Mouse (Mus musculus): ENCODE measurements around the gene Prkag1.

Prkag1 gene

DNA sequence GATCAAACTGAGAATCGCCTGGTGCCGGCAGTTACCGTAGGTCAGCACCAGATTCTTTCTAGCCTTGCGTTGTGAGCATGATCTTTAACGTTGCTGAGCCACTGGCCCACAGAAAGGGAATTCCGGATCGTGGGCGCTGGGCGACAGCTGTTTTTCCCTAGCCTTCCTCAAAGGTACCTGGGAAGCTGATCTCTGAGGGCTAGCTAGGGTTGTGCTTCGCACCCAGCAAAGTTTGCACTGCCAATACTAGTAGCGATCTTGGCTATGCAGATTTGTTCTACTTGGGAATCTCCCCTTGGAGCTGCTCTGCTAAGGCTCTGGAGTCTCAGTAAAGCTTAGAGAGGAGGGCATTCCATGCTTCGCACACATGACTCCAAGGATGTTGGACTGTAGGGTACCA, 40.1 kb downstream of the Prkag1 start:
- DNase-seq: no peak

DNA sequence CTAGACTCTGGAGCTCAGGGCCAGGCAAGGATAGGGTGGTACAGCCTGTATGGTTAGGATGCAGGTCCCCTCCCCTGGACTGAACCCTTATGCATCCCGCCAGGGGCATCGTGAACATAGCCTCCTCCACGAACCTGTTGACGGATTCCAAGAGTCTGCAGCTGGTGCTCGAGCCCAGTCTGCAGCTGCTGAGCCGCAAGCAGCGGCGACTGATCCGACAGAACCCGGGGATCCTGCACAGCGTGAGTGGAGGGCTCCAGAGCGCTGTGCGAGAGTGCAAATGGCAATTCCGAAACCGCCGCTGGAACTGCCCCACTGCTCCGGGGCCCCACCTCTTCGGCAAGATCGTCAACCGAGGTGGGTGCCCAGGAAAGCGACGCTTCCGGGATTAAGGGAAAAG, 40.6 kb downstream of the Prkag1 start:
- no peak for DNase-seq

DNA sequence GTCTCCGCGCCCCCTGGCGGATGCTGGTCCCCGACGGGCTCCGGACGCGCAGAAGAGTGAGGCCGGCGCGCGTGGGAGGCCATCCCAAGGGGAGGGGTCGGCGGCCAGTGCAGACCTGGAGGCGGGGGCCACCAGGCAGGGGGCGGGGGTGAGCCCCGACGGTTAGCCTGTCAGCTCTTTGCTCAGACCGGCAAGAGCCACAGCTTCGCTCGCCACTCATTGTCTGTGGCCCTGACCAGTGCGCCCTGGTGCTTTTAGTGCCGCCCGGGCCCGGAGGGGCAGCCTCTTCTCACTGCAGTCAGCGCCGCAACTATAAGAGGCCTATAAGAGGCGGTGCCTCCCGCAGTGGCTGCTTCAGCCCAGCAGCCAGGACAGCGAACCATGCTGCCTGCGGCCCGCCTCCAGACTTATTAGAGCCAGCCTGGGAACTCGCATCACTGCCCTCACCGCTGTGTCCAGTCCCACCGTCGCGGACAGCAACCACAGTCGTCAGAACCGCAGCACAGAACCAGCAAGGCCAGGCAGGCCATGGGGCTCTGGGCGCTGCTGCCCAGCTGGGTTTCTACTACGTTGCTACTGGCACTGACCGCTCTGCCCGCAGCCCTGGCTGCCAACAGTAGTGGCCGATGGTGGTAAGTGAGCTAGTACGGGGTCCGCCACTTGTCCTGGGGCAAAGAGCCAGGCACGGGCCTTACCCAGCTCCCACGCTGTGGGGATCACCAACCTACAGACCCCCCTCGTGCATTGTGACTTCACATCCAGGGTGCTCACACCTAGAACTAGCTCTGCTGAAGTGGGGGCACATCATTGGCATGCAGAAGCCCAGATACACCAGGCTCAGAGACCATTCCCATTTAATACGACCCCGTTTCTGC, 41.4 kb downstream of the Prkag1 start, which contains the start of gene Wnt1:
TSS of gene Wnt1 (plus strand) at position 197 of the 875 bp plus-strand sequence.
- no peak for DNase-seq

DNA sequence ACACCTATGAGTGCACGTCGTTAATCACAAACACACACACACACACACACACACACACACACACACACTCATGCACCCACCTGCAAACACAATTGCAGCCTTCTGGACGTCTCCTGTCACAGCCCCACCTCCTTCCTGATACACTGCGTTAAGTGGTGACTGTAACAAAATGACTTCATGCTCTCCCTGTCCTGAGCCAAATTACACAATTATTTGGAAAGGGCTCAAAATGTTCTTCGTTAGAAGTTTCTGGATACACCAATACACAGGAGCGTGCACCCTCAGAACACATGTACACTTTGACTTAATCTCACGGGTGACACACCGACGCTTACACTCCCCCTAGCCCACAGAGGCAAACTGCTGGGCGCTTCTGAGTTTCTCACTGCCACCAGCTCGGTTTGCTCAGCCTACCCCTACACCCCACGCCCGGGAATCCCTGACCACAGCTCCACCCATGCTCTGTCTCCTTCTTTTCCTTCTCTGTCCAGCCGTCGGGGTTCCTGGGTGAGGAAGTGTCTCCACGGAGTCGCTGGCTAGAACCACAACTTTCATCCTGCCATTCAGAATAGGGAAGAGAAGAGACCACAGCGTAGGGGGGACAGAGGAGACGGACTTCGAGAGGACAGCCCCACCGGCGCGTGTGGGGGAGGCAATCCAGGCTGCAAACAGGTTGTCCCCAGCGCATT, 42.2 kb downstream of the Prkag1 start:
- no peak for DNase-seq

DNA sequence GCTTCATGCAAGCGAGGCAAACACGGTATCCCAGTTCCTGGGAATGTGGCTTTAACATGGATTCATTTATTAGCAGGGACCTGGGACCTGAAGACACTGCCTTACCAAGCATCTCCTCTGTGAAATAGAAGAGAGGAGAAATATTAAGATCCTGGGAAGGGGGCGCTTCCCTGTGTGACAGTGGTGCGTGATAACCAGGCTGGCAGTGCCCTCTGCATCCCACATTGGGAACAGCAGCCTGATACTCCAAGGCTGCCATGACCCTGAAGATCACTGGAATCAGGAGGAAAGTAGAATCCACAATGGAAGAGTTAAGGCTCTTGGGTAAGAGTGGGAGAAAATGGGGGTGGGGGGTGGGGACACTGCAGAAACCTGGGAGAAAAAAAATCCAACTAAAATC, 43.4 kb downstream of the Prkag1 start:
- no peak for DNase-seq

DNA sequence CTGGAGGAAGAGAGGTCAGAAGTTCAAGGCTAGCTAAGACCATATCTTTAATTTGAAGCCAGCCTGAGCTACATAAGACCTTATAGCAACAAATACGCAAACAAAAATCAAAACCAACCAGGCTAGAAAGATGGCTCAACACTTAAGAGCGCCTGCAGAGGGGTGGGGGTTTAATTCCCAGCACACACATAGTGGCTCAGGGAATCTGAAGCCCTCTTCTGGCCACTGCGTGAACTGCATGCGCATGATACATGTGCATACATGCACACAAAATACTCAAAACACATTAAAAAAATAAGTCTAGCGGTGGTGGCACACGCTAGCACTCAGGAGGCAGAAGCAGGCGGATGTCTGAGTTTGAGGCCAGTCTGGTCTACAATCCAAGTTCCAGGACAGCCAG, 45.6 kb downstream of the Prkag1 start:
- DNase-seq: no peak

DNA sequence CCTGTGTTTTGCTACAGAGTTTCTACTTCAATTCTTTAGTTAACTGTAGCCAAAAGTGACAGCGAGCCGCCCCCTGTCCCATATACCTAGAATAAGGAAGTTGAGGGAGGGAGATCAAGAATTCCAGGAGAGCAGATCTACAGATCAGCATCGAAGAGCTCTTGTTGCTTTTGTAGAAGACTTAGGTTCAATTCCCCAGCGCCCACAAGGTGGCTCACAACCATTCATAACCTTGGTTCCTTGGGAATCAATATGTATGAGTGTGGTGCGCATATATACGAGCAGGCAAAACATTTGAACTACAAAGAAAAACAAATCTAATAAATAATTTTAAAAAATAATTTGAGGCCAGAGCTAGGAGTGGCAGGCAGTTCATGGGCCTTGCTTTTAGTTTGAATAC, 50.2 kb downstream of the Prkag1 start:
- no peak for DNase-seq

DNA sequence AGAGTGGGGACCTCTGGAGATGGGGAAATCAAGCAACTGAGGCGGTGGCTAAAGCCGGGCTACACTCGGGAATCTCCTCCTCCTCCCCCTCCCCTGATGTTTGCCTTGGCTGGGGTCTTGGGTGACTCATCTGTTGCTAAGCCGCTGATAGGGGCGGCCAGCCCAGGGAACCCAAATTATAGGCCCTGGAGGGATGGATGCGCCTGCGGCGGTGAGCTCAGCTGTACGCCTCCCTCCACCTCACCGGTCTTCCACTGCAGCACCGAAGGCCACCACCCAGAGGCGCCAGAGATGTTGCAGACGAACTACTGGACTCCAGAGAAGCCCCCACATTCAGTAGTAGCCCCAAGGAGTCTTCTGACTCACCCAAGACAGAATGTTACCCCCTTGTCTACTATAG, 50.7 kb downstream of the Prkag1 start:
- DNase-seq: no peak

DNA sequence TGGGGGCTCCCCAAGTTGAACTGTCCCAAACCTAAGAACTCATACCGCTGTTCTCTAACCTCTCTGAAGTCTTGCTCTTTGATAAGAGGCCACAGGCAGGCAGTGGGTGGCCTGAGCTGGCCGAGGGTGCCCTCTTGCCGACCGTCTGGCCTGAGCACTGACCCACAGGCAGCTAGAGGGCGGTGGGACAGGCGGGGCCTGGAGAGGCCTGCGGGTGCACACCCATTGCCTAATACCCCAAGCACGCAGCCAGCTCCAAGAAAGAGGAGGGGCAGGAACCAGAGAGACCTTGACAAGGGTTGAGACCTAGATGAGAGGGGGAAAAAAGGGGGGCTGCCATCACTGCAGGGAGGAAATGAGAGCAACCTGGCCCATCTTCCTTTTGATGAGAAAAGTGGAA, 51.2 kb downstream of the Prkag1 start:
- DNase-seq: no peak

DNA sequence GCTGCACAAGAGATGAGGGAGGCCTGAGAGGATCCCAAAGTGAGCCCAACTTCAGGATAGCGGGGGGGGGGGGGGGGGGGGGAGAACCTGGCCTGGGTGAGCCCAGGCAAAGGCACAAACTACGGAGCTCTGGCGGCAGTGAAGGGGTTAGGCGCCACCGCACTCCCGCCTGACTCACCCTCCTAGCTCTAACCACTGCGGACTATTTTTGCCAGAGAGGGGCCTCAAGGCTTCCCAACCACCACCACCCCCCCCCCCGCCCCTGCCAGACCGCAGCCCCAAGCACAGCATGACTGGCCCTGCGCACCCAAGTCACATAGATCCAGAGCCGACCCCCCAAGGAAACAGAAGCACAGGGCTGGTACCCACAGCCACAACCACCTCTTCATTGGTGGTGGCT, 52.5 kb downstream of the Prkag1 start:
- no peak for DNase-seq

DNA sequence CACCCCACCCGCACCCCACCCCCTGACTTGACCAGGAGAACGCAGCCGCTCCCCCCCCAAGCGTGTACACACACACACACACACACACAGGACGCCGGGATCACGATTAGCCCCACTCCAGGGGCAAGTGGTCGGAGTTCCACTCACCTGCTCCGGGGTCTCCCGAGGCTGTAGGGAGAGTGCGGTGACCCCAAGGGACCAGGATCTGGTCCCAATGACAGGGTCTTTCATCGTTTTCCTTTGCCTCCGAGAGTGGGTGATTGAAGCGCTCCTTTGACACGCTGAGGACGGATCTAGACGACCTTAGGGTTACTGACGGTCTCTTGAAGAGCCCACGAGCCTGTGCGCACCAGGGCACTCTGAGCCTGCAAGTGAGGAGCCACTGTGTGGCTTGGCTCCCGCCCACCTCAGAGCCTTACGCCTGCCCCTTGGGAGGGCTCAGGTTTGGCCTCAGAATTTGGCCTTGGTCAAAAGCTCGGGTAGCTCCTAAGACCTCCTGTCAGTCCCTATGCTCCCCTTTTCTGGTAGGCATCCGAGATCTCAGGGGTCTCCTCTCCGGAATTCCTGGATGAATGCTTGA, 53.0 kb downstream of the Prkag1 start:
- DNase-seq: no peak

DNA sequence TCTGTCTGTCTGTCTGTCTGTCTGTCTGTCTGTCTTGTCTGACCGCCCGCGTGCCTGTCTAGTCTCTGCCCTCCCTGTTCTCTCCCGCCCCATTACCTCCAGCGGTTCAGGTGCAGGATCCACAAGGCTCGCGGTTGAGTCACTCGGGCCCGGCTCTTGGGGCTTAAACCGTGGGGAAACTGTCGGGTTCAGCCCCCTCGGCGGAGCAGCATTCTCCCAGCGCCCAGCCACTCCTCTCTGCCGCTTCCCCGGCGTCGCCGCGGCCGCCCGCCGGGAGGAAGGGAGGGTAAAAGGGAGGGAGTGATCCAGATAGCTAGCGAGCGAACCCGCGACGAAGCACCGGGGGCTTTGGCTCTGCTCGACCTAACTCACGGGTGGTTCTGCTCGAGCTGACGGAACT, 53.6 kb downstream of the Prkag1 start, which contains the start of gene Wnt10b:
TSS of gene Wnt10b (minus strand) at position 389 of the 400 bp plus-strand sequence.
- DNase-seq: no peak

DNA sequence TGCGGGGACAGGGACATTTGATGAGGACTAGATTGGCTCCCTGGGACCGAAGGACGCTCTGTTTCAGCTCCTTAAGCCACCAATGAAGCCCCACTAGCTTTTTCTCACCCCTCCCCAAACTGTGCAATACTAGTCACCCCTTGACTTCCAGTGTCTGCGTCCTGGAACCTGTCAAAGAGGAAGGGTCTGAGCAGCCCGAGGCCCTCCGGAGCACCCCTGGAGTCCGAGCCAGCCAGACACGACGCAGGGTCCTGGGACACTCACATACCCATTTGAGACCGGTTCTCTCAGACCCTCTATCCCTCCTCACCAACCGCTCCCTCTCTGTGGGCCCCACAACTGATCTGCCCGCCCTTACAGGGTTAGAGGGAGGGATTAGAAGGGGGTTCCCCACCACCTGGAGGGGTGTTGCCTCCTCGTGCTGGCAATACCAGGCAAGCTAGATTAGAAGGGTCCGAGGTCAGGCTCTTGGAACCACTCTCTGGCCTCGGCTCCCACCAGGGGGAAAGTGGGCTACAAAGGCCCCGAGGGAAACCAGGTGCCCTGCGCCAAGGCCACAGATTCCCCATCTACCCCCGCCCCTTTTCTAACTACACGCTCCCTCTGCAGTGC, 54.2 kb downstream of the Prkag1 start:
- no peak for DNase-seq

DNA sequence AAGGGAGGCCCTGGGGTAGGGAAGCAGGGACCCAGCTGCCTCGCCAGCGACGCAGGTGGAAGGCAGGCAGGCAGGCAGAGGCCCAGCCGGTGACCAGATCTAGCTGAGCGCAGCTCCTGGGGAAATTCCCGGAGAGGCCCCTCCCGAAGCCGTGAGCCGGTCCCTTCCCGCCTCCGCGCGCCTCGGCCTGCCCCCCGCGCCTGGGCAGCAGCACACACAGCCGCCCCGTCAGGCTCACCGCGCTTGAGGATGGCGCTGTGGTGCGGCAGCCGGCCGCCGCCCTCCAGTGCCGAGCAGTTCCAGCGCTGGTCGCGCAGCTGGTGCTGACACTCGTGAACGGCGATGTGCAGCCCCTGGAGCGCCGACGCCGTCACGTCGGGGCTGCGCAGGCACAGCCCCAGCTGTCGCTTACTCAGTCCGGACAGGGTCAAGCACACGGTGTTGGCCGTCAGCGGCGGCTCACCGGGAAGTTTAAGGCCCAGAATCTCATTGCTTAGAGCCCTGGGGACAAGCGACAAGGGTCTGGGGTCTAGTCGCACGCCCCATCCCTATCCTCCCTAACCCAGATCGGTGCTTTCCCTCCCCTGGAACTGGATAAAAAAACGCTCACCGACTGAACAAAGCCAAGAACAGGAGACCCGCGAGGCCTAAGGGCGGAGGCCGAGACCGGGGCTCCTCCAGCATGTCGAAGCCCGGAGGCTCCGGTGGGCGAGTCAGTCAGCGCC, 54.9 kb downstream of the Prkag1 start:
- peak; percentile 31 for DNase-seq

DNA sequence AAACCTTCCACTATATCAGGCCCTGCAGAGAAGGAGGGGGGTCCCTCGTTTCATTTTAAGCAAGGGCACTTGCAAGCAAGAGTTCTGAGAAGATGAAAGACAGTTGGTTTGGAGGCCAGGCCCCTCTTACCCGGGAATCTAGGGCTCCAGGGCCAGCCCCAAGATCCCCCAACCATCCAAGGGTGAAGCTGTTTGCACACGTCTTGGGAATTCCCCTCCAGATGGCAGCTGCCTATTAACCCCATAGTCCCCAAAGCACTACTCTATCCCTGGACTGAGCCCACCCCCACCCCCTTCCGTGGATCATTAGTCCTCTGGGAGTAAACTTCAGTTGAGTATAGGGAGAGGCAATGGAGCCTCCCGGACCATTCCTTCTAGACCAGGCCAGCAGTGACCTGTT, 55.8 kb downstream of the Prkag1 start:
- DNase-seq: no peak

DNA sequence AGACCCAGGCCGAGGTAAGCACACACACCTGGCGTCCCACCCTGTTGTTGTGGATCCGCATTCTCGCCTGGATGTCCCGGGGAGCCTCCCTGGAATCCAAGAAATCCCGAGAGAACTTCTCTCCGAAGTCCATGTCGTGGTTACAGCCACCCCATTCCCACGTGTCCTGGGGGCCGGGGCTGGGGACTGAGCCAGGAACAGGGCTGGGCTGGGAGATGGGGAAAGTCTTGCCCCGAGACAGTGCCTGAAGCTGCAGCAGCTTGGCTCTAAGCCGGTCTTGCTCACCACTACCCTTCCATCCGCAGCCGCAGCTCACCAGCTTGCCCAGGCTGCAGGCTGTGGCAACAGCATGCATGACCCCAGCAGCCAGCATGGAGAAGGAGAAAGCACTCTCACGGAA, 57.2 kb downstream of the Prkag1 start:
- no peak for DNase-seq

DNA sequence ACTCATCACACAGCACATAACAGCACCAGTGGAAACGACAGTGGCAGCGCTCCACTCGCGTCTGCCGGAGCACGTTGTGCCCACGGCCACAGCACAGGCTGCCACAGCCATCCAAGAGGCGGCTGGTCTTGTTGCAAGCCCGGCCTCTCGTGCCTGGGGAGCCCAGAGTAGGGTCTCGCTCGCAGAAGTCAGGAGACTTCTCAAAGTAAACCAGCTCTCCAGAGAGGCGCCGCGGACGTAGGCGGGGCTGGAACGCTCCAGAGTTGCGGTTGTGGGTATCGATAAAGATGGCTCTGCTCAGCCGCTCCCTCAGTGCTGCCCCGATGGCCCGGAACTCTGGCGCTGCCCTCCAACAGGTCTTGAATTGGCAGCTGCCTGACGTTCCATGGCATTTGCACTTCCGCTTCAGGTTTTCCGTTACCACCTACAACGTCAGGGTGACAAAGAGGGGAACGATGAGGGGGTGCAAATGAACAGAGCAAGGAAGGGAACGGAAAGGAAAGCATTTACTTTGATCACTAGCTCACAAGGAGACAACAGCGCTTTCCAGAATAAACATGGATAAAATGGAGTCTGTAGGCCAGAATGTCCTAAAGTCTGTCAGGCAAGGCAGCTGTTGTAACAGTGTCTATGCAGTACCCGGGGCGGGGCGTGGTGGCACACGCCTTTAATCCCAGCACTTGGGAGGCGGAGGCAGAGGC, 58.7 kb downstream of the Prkag1 start:
- no peak for DNase-seq

DNA sequence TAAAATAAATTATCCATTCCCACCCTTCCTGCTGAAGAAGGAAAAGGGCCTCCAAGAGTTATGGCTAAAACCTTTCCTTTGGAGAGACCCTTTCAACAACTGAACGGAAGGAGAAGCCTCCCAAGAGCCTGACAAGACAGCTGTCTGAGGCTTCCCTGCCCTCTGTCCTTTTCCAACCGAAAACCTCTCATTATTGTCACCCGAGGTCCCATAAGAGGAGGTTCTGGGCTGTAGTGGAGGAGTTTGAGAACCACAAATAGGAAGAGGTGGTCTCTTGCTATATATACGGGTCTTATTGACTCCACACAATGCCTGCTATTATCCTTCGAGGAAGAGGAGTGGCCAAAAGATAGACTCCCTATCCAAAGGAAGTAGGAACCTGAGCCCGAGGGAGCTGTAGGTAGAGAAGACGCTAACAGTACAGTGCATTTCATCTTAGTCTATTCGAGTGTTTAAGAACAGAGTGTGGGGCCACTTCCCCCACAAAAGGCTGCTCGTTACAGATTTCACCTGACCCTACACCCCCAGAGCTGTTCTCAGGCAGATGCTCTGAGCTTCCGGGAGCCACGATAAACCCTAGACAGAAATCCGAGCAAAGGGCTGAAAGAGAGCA, 59.4 kb downstream of the Prkag1 start:
- DNase-seq: no peak

DNA sequence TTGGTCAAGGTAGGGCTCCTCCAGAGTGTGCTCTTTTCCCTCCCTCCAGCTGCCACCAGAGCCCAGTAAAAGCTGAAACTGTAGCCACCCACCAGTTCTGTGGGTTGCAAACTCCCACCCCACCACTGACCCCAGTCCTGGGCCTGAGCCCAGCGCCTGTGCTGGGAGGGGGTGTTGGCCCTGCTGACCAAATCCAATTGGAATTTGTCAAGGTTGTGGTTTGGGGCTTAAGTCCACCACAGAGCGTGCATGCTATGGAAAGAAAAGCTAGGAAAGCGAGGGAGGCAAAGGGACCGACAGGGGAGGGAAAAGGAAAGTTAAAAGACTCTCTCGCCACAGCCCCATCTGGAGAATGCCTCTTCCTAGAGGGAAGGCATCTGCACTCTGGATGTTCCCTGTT, 63.1 kb downstream of the Prkag1 start:
- DNase-seq: no peak

DNA sequence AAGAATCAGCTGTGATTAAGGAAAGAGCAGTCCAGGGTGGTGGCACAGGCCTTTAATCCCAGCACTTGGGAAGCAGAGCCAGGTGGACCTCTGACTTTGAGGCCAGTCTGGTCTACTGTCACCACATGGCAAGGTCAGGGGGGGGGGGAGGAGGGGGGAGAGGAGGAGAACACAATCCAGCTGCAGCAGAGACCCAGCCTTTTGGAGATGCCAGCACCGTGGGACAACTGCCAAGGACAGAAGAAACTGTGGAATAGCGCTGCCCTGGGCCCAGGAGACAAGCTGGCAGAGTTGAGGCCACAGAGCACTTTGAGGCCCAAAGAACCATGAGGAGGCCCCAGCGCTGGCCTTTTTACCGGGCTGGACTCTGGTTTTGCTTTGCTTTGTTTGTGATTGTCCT, 65.4 kb downstream of the Prkag1 start:
- no peak for DNase-seq
